Mouse (Mus musculus): ENCODE results near the gene Wnt5b. TPM values are rescaled to one million over a fixed set of nuclear protein-coding genes. Genes with fewer than 3 reads are reported as not detected.

Gene Wnt5b
- polyA plus RNA-seq, 2 experiments, result 13.3 to 17.5 TPM

- Histone ChIP-seq H3K36me3 (ENCODE audit: control insufficient read depth, insufficient read depth, low read length) (peaks cover 7% of the 10 kb centered on the region; the same call in 1 of the 2 replicates), H3K4me3 (replicated peaks; ENCODE audit: low read length) (no peak overlapping the region), H3K9me3 (ENCODE audit: control insufficient read depth, low read length) (no peaks in the 10 kb centered on the region), H3K4me2 (replicated peaks; ENCODE audit: low read depth, low read length, severe bottlenecking) (peak overlapping the region; percentile 56; the same call in 1 of the 2 replicates), H3K9ac (ENCODE audit: low read depth, low read length, severe bottlenecking) (no peak overlapping the region), H3K4me1 (ENCODE audit: control insufficient read depth, insufficient read depth, low read length) (peaks cover 24% of the 10 kb centered on the region), H3K27me3 (ENCODE audit: control insufficient read depth, insufficient read depth, low read length) (no peaks in the 10 kb centered on the region), H3K27ac (replicated peaks; ENCODE audit: low read depth, low read length) (peak overlapping the region; percentile 98; the same call in 1 of the 2 replicates)
- TF ChIP-seq POLR2A (IDR thresholded peaks at IDR 0.05; ENCODE audit: borderline replicate concordance, extremely low read depth, insufficient read depth, insufficient read length), result no peak
- peak; percentile 32 for DNase-seq (ENCODE audit: low spot score)
- 0 out of 2 replicates have a peak, but pooled peaks have one; percentile 0 for ATAC-seq (ENCODE audit: low FRiP score, low read depth)
- WGBS, result 24% methylated on average over 13 of the region's 13 CpGs
Observed at GRCm38 (mm10) chr6:119477686-119478310, 66.3 kb downstream of the Wnt5b start.

GRCm38 (mm10) chr6:119475988-119476387 lies 68.2 kb downstream of the Wnt5b start:
- peaks cover 17% of the 10 kb centered on the region for H3K4me1 ChIP-seq (ENCODE audit: control insufficient read depth, insufficient read depth, low read length)
- peaks cover 7% of the 10 kb centered on the region; the same call in 1 of the 2 replicates for H3K36me3 ChIP-seq (ENCODE audit: control insufficient read depth, insufficient read depth, low read length)
- H3K27me3 ChIP-seq (ENCODE audit: control insufficient read depth, insufficient read depth, low read length), result no peaks in the 10 kb centered on the region
- H3K4me2 ChIP-seq (replicated peaks; ENCODE audit: low read depth, low read length, severe bottlenecking), result no peak overlapping the region
- TF ChIP-seq POLR2A (IDR thresholded peaks at IDR 0.05; ENCODE audit: borderline replicate concordance, extremely low read depth, insufficient read depth, insufficient read length), result no peak
- WGBS, result 93% methylated on average over 6 of the region's 6 CpGs
- no peak overlapping the region for H3K9ac ChIP-seq (ENCODE audit: low read depth, low read length, severe bottlenecking)
- H3K27ac ChIP-seq (replicated peaks; ENCODE audit: low read depth, low read length), result no peak overlapping the region
- H3K9me3 ChIP-seq (ENCODE audit: control insufficient read depth, low read length), result no peaks in the 10 kb centered on the region
- no peak overlapping the region for H3K4me3 ChIP-seq (replicated peaks; ENCODE audit: low read length)
- DNase-seq (ENCODE audit: low spot score) (no peak), ATAC-seq (ENCODE audit: low FRiP score, low read depth) (no peak)

DNA sequence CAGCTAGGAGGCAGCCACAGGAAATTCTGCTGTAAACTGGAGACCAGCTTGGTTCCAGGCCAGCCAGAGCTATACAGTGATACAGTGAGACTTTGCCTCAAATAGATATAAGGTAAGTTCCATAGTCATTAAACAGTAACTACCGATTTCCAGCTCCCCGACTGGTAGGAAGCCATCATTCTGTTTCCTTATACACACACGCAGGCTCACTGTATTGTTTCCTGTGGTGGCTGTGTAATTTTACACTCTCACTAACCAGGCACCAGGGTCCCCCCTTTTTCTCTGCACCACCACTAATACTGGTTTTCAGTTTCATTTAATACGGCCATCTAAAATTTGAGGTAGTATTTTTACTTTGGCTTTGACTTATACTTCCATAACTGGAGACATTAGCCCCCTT lies 70.2 kb downstream of the Wnt5b start:
- H3K4me1 ChIP-seq (ENCODE audit: control insufficient read depth, insufficient read depth, low read length), result peaks cover 9% of the 10 kb centered on the region
- TF ChIP-seq POLR2A (IDR thresholded peaks at IDR 0.05; ENCODE audit: borderline replicate concordance, extremely low read depth, insufficient read depth, insufficient read length), result no peak
- 62% methylated on average over 4 of the region's 4 CpGs for WGBS
- H3K36me3 ChIP-seq (ENCODE audit: control insufficient read depth, insufficient read depth, low read length), result no peaks in the 10 kb centered on the region
- no peak overlapping the region for H3K9ac ChIP-seq (ENCODE audit: low read depth, low read length, severe bottlenecking)
- H3K9me3 ChIP-seq (ENCODE audit: control insufficient read depth, low read length), result no peaks in the 10 kb centered on the region
- DNase-seq (ENCODE audit: low spot score), result no peak
- ATAC-seq (ENCODE audit: low FRiP score, low read depth), result no peak
- H3K4me3 ChIP-seq (replicated peaks; ENCODE audit: low read length), result no peak overlapping the region
- H3K27me3 ChIP-seq (ENCODE audit: control insufficient read depth, insufficient read depth, low read length), result no peaks in the 10 kb centered on the region
- H3K27ac ChIP-seq (replicated peaks; ENCODE audit: low read depth, low read length), result no peak overlapping the region
- H3K4me2 ChIP-seq (replicated peaks; ENCODE audit: low read depth, low read length, severe bottlenecking), result no peak overlapping the region

GRCm38 (mm10) chr6:119473446-119473845 lies 70.7 kb downstream of the Wnt5b start:
- H3K36me3 ChIP-seq (ENCODE audit: control insufficient read depth, insufficient read depth, low read length), result no peaks in the 10 kb centered on the region
- ATAC-seq (ENCODE audit: low FRiP score, low read depth), result no peak
- H3K4me3 ChIP-seq (replicated peaks; ENCODE audit: low read length), result no peak overlapping the region
- no peak for TF ChIP-seq POLR2A (IDR thresholded peaks at IDR 0.05; ENCODE audit: borderline replicate concordance, extremely low read depth, insufficient read depth, insufficient read length)
- H3K4me1 ChIP-seq (ENCODE audit: control insufficient read depth, insufficient read depth, low read length), result peaks cover 9% of the 10 kb centered on the region
- no peaks in the 10 kb centered on the region for H3K27me3 ChIP-seq (ENCODE audit: control insufficient read depth, insufficient read depth, low read length)
- H3K27ac ChIP-seq (replicated peaks; ENCODE audit: low read depth, low read length), result no peak overlapping the region
- no peak for DNase-seq (ENCODE audit: low spot score)
- H3K4me2 ChIP-seq (replicated peaks; ENCODE audit: low read depth, low read length, severe bottlenecking), result no peak overlapping the region
- H3K9ac ChIP-seq (ENCODE audit: low read depth, low read length, severe bottlenecking), result no peak overlapping the region
- 84% methylated on average over 7 of the region's 7 CpGs for WGBS
- no peaks in the 10 kb centered on the region for H3K9me3 ChIP-seq (ENCODE audit: control insufficient read depth, low read length)

DNA sequence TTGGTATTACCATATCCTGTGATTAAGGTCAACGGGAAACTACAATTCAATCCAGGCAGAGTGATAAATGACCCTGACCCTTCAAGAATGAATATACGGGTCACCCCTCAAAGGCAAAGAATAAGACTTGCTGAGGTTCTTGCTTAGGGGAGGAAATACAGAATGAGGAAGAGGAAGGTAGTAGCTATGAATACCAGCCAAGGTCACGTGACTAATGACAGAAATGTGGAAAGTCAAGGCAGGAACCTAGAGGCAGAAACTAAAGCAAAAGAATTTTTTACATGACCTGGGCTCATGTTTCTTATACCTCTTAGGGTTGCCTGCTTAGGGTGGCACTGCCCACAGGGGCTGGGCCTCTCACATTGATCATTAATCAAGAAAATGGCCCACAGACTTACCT lies 71.4 kb downstream of the Wnt5b start:
- no peak for TF ChIP-seq POLR2A (IDR thresholded peaks at IDR 0.05; ENCODE audit: borderline replicate concordance, extremely low read depth, insufficient read depth, insufficient read length)
- no peak overlapping the region for H3K9ac ChIP-seq (ENCODE audit: low read depth, low read length, severe bottlenecking)
- H3K9me3 ChIP-seq (ENCODE audit: control insufficient read depth, low read length), result no peaks in the 10 kb centered on the region
- peaks cover 3% of the 10 kb centered on the region for H3K4me1 ChIP-seq (ENCODE audit: control insufficient read depth, insufficient read depth, low read length)
- H3K27ac ChIP-seq (replicated peaks; ENCODE audit: low read depth, low read length), result no peak overlapping the region
- H3K4me2 ChIP-seq (replicated peaks; ENCODE audit: low read depth, low read length, severe bottlenecking), result no peak overlapping the region
- no peaks in the 10 kb centered on the region for H3K36me3 ChIP-seq (ENCODE audit: control insufficient read depth, insufficient read depth, low read length)
- DNase-seq (ENCODE audit: low spot score) (no peak), ATAC-seq (ENCODE audit: low FRiP score, low read depth) (no peak)
- no peak overlapping the region for H3K4me3 ChIP-seq (replicated peaks; ENCODE audit: low read length)
- WGBS, result 83% methylated on average over 3 of the region's 3 CpGs
- H3K27me3 ChIP-seq (ENCODE audit: control insufficient read depth, insufficient read depth, low read length), result no peaks in the 10 kb centered on the region

Measured in limb, embryonic 14.5 days (tissue).